Mouse (Mus musculus): Measurements from ENCODE around the gene Prss16.

The Prss16 gene

DNA sequence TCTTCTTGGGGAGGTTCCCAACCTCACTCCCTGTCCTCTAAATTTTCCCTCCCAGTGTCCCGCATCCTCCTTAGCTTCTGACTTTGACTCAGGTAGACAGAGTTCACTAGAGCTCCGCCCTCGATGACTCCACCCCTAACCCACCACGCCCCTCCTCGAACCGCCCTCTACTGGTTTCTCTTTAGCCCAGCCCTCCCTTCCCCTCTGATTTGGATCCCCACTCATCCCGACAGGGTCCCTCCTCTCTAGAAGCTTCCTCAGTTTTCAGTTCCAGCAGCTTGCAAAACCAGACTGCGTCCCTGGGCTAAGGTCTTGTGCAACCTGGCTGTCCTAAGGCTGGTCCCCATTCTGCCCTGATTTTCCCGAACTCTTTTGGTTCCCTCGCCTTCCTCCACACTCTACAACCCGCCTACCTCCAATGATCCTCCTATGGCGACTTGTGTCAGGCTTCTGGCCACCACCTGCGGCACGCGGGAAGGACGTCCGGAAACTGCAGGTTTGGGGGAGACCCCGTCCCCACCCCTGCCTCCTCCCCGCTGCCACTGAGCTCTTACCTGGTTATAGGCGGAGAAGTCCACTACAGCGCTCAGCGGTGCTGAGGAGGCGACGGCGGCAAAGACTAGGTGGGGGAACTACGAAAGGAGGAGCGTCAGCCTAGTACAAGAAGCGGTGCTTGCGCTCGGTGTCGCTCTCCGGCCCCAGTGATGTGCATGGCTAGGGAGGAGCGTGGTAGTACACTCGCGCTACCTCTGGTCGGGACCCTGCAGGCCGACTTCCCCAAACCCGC is 3.0 kb downstream of the Prss16 start:
- peak; percentile 61 for DNase-seq

GRCm38 (mm10) chr13:22005605-22006333 is 3.8 kb downstream of the Prss16 start:
- DNase-seq = peak; percentile 53

GRCm38 (mm10) chr13:22001823-22002222 is 7.7 kb downstream of the Prss16 start:
- DNase-seq = no peak

- DNase-seq = no peak
These were observed 8.2 kb downstream of the Prss16 start for GRCm38 (mm10) chr13:22001346-22001745.

- DNase-seq = no peak
These were observed 10.4 kb downstream of the Prss16 start for GRCm38 (mm10) chr13:21999147-21999546.

- DNase-seq = no peak
These were observed 11.1 kb downstream of the Prss16 start for GRCm38 (mm10) chr13:21998412-21998811.

GRCm38 (mm10) chr13:21997821-21998220 is 11.7 kb downstream of the Prss16 start:
- DNase-seq = no peak

DNA sequence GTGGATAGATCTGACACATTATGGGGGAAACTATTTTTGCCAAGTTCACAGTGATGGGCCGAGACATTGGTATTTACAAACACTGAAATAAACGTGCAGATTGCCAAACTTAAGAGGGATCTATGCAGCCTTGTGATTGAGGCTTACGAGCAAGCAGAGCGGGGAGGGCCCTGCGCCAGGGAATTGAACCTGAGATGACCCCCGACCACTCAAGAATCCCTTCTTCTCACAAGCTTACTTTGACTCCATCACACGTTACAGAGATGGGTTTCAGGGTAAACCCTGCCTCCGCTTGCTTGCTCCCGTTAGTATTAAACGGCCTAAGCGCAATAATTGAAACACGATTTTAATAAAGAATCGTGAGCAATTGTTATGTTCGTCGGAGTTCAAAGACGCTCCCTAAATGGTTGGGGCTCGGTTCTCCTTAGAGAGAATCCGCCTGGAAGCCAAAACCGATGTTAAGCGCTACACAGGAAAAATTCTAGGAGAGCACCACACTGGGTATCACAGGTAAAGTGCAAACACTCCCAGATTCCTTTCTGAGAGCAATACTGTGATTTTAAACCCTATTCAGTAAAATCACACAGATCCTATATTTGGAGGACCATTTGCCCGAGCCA is 12.2 kb downstream of the Prss16 start:
- no peak for DNase-seq

GRCm38 (mm10) chr13:21996840-21997185 is 12.7 kb downstream of the Prss16 start:
- DNase-seq = no peak

DNA sequence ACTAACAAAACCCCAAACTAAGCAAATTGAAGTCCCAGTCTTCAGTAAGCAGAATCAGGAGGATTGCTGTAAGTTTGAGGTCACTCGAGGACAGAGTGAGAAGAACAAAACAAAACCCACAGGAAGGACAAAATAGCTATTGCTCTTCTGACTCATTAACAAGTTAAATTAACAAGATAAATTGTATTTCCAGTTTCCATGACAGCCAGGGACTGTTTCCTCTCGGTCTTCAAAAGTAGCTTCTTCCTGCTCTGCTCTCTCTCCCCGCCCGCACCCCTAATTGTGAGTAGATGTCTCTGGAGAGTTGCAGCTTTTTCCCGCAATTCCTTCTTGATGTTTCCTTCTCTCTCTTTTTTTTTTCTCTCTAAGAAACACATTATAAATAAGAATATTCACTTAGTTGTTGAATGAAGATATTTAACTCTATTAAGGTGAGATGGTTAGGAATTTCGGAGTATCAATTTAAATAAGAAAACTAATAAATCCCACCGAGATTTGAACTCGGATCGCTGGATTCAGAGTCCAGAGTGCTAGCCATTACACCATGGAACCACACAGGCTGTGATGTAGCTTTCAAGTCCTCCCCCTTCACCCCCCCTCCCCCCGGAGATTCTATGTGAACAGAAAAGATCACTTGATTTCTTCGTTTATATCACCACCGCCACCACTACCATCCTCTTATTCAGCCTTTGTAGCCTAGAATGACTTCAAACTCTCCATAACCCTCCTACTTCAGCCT is 13.3 kb downstream of the Prss16 start:
- DNase-seq = no peak

GRCm38 (mm10) chr13:21995331-21995914 is 14.1 kb downstream of the Prss16 start:
- DNase-seq = no peak

DNA sequence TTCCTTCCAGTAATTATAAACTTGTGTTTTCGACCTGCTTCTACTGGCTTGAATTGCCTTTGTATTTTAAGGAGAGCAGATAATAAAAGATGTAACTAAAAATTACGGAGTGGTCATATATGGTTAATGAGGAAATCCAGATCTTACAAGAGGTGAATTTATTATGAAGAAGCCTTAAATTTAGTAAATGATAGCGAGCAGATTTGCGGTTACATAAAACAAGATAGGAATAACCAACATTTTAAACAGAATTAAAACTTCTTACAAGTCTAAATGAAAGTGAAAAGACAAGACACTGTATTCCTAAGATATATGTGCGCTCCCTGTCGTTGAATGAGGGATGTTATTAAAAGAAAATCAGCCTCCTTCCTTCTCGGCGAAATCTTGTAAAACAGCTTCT is 14.6 kb downstream of the Prss16 start:
- no peak for DNase-seq

GRCm38 (mm10) chr13:21993957-21994738 is 15.4 kb downstream of the Prss16 start:
- no peak for DNase-seq

- DNase-seq = no peak
These were observed 17.0 kb downstream of the Prss16 start for GRCm38 (mm10) chr13:21992550-21992949.

DNA sequence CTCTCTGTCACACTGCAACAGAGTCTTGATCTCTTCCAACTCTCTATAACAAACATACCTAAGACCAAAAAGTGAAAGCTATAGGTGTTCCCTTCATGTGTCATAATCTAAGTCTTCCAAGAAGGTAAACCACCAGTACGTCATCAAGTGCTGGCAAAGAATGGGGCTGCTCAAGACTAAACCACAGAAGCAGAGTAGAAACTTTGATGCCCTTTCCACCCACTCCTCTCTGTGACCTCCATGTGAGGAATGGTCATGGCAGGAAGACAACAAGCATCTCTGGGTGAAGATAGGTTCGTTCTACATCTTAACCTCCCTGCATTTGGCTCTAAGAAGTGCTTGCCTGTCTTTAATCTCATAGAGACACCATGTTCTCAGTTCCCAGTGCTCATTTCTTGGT is 25.1 kb downstream of the Prss16 start:
- no peak for DNase-seq

GRCm38 (mm10) chr13:21981803-21982193 is 27.7 kb downstream of the Prss16 start:
- no peak for DNase-seq

DNA sequence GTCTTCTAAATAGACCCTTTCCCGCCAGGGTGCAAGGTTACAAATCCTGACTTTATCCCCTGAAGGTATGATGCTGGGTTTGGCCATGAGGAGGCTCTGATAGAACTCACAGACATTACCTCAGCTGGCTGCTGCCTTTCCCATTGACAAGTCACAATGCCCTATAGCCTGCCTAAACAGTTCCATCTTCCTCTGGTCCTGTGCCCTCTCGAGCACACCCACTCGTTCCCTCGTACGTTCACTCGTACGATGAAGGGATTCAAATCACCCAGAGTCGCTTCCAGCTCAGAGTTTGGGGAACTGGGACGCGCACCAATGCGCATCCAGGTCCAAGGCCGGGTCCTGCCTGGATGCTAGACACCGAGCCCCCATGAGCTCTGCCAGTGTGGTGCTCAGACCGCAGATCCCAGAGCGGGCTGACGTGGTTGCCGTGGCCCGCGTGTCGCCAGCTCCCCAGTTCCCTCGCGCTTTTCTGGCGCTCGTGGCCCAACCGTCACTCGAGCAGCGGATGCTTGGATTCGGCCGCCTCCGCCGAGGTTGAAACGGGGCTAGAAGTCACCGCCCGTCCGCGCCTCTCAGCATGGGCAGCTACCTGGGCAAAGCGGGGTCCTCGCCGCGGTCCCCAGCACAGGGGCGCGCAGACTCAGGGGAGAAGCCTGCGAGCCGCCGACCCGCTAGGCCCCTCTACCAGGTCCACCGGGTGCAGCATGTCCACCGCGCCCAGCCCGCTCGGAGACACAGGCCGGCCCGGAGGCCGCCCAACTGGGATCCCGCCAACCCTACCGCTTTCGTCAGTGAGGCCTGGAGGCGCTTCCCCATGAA is 28.4 kb downstream of the Prss16 start, which contains the start of gene Pom121l2:
Pom121l2 (plus strand) TSS at position 214 of the 822 bp plus-strand sequence.
- DNase-seq = peak; percentile 33

DNA sequence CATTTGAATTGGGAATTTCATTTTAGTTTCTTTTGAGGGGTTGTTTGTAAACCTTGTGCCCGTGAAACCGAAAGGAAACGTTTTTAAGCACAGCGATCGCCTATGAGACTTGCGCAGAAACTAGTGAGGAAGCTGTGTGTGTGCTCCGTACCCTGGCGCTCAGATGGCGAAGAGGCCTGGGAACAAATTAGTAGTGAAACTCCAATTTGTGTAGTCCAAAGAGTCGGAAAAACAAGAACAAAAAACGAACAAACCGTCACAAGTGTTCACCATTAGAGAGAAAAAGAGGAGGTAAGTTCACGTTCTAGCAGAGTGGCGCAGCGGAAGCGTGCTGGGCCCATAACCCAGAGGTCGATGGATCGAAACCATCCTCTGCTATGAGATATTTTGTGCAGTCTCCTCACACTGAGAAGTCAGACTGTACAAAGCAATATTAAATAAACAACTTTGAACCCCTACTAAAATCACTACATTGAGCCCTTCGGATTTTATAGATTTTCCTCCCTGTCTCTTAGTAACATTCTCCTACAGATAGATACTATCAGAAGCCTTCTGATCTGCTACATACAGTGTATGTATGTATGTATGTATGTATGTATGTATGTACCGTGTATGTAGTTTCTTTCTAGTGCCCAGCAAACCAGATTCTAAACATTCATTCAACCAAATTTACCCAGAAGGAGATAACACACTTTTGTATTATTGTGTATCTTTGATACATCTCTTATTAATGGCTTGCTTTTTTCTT is 34.6 kb downstream of the Prss16 start:
- DNase-seq = peak; percentile 78

DNA sequence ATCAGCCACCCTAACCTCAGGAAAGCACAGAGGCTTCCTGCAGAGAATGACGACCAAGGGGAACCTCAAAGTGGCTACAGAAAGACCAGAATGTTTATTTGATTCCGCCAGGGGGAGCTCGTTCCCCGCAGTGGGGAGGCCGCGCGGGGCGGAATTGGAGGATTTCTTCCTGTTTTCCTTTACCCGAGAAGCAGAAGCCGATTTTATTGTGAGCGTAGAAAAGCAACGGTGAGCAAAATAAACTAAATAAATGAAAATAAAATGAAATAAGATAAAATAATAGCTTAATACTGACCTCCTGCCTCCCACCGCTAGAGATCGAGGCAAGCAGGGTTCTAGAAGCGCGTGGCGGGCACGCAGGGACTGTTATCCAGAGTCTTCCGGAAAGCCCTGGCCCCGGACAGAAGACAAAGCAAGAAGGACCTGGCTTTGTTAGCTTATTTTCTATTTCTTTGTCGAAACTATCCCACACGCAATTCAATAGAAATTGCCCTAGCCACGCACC is 35.3 kb downstream of the Prss16 start:
- peak; percentile 91 for DNase-seq

DNA sequence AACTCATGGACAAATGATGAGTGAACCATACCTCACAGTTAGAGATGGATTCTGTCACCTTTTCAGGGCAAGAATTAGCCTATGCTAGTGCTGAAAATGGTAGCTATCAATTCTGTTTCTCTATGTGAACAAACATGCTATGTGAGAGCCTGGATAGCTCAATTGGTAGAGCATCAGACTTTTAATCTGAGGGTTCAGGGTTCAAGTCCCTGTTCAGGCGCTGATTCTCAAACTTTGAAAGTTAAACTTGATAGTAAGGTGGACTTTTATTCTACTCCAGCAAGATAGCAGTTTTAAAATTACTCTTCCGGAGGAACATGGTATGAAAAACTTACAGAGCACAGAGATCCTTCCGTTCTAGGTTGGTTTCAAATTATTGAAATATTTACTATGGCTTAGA is 37.9 kb downstream of the Prss16 start:
- DNase-seq = no peak

Measured in kidney, postnatal 14 days (tissue).